Mouse (Mus musculus): Measurements from ENCODE around the gene Zfp488.

The Zfp488 gene

DNA sequence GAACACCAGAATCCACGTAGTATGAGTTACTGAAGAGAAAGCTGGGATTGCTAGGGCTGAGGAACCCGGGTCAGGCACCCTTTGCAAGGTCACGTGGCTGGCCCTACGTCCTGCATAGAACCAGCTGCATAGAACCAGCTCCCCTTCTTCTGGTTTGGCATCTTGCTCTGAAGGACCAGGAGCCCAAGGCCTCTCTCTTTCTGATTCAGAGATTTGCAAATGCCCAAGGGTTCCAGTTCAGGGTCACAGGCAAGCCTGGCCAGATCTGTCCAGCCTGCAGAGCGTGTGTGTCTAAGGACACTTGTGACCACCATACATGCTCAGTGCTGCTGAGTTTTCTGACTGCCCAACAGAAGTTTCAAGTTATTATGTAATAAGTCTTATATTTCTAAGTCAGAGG is 36.3 kb downstream of the Zfp488 start:
- no peak for DNase-seq

GRCm38 (mm10) chr14:33940739-33941138 is 37.8 kb downstream of the Zfp488 start, which contains the start of gene Gdf2:
TSS of gene Gdf2 (plus strand) at chr14:33941039.
- DNase-seq, result no peak

GRCm38 (mm10) chr14:33939117-33939516 is 39.4 kb downstream of the Zfp488 start:
- peak; percentile 63 for DNase-seq

DNA sequence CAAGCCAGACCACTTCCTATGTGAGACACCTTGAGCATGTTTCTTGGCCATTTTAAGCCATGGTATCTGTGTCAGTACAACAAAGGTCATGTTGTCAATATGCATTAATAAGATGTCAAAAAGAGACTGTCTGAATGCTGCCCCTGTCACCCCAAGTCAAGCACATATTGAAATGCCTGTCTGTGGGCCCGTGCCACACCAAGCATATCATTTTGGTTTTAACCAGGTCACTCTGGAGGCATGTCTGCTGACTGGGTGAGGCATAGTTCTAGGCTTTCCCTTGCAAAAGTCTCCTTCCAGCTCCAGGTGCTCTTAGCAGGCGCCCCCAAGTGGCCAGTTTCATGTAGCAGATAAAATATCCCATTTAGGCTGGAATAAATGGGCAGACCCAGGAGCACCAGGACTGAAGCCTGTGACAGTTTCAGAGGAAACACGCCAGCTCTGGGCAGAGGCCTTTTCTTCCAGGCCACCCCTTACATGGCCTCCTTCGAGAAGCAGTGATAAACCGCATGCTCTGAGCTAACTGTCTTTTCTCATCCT is 44.7 kb downstream of the Zfp488 start:
- peak; percentile 55 for DNase-seq

- DNase-seq, result peak; percentile 81
Measured at GRCm38 (mm10) chr14:33932935-33933703, 45.4 kb downstream of the Zfp488 start.

DNA sequence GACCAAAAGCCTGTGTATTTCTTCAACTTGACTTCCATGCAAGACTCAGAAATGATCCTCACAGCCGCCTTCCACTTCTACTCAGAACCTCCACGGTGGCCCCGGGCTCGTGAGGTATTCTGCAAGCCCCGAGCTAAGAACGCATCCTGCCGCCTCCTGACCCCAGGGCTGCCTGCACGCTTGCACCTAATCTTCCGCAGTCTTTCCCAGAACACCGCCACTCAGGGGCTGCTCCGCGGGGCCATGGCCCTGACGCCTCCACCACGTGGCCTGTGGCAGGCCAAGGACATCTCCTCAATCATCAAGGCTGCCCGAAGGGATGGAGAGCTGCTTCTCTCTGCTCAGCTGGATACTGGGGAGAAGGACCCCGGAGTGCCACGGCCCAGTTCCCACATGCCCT is 46.7 kb downstream of the Zfp488 start:
- no peak for DNase-seq

DNA sequence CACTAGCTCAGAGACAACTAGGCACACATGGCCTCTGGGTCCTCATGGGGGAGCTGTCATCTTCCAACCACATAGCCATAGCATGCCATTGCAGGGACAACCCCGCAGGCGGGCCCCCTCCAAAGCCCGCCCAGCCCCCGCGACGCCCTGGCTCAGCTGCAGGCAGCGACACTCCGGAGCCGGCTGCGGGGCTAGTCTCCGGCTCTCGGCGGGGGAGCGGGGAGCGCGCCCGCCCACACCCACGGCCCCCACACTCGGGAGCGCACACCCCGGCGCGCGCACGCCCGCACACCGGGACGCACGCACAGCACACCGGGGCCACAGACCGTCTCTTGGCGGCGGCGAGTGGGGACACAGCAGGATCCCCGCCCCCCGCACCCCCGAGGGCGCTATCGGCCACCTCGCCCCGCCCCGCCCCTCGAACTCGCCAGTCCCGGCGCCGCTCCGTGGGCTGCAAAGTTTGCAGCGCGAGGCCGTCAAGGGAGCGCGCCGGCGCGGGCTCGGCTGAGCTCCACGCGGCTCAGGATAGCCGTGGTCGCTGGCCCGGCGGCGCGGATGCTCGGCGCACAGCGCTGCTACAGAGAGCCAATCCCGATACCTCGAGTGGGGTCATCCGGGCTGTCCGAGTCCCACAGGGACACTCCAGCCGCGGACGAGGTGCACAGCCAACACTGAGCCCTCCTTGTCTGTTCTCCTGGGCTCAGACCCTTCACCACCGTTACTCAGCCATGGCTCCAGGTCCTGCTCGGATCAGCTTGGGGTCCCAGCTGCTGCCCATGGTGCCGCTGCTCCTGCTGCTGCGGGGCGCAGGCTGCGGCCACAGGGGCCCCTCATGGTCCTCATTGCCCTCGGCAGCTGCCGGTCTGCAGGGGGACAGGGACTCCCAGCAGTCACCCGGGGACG is 55.1 kb downstream of the Zfp488 start, which contains the start of gene Gdf10:
Gene Gdf10, plus strand, starts transcription at position 420 of the 903 bp plus-strand sequence.
- DNase-seq, result peak; percentile 17

- no peak for DNase-seq
Measured at GRCm38 (mm10) chr14:33922771-33923167, 55.8 kb downstream of the Zfp488 start.

- DNase-seq, result no peak
Measured at GRCm38 (mm10) chr14:33920727-33921559, 57.6 kb downstream of the Zfp488 start.

Data from thymus, postnatal 4 days (tissue).